Mouse (Mus musculus) hindbrain, embryonic 12.5 days (tissue): ENCODE measurements around the gene Gm27179. TPM values are rescaled to one million over a fixed set of nuclear protein-coding genes. Genes with fewer than 3 reads are reported as not detected.
A peak's percentile ranks its signal among the peaks of the same experiment; 100 is the strongest.
"Not testable (repeated sequence)": the region's sequence is repeated elsewhere in the genome, so short reads cannot be mapped to it uniquely, and the experiment has no call there.

Experiments
- ATAC-seq: fragments of 200-750 bp; cut with Nextera tagmentation; 2 replicates; pipeline ENCODE4 v1.8.0; 2017; ENCODE audit warnings: moderate TSS enrichment; ENCODE audit not compliant: low FRiP score
- H3K27ac ChIP-seq: fragments of 300-500 bp; sonication (generic); 2 replicates; pipeline ENCODE4 v1.5.1; 2016; ENCODE audit warnings: mild to moderate bottlenecking
- H3K27me3 ChIP-seq: fragments of 300-500 bp; sonication (generic); 2 replicates; pipeline ENCODE4 v1.6.1; 2016; ENCODE audit warnings: mild to moderate bottlenecking
- H3K36me3 ChIP-seq: fragments of 300-500 bp; sonication (generic); 2 replicates; pipeline ENCODE4 v1.6.1; 2016; ENCODE audit warnings: mild to moderate bottlenecking
- H3K4me1 ChIP-seq: fragments of 300-500 bp; sonication (generic); 2 replicates; pipeline ENCODE4 v1.6.1; 2016
- H3K4me2 ChIP-seq: fragments of 300-500 bp; sonication (generic); replicated peaks from 2 replicates; pipeline ENCODE4 v1.6.1; 2016; ENCODE audit warnings: mild to moderate bottlenecking
- H3K4me3 ChIP-seq: fragments of 300-500 bp; sonication (generic); 2 replicates; pipeline ENCODE4 v1.5.1; 2016; ENCODE audit warnings: mild to moderate bottlenecking
- H3K9ac ChIP-seq: fragments of 300-500 bp; sonication (generic); 2 replicates; pipeline ENCODE4 v1.6.1; 2016; ENCODE audit warnings: mild to moderate bottlenecking, moderate library complexity
- H3K9me3 ChIP-seq: fragments of 300-500 bp; sonication (generic); replicated peaks from 2 replicates; pipeline ENCODE4 v1.6.1; 2016; ENCODE audit warnings: mild to moderate bottlenecking
- WGBS: fragments of 180-500 bp; shearing (Covaris S2); methylation state at CpG from one replicate; pipeline ENCODE4 v1.1.7; 2016; 5-methylcytosine and 5-hydroxymethylcytosine counted together
- polyA plus RNA-seq: library from polyadenylated mRNA; unstranded; fragments of >200 nt; fragmentation: Nextera tagmentation; extraction: Ambion mirVana; gene quantifications from 2 replicates; pipeline ENCODE4 v1.2.1, GENCODE M21; 2016

Gene Gm27179
- polyA plus RNA-seq, 1 experiment from 2014 or later: not detected

DNA sequence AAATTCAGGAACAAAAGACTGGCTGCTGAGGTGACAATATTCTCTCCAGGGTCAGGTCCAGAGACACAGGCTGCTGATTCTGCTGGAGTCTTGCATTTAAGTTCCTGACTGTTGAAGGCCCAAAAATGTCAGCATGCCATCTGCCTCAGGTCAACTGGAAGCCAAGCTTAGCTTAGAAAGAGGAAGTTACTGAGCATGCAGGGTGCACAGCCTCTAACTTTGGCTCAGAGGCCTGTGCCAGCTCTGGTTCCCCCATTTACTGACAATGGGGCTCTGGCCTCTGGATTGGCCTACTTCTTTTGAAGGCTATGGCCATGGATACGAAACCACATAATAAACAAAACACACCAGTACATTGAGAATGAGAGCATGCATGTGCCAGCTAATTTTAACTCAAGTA lies 5.3 kb downstream of the Gm27179 start:
- not testable (repeated sequence) for ATAC-seq, H3K9me3 ChIP-seq, H3K9ac ChIP-seq, H3K4me3 ChIP-seq, H3K4me2 ChIP-seq, H3K36me3 ChIP-seq, H3K27me3 ChIP-seq, H3K4me1 ChIP-seq, H3K27ac ChIP-seq
- WGBS: no CpG with 5 or more reads among the region's 1 CpGs

DNA sequence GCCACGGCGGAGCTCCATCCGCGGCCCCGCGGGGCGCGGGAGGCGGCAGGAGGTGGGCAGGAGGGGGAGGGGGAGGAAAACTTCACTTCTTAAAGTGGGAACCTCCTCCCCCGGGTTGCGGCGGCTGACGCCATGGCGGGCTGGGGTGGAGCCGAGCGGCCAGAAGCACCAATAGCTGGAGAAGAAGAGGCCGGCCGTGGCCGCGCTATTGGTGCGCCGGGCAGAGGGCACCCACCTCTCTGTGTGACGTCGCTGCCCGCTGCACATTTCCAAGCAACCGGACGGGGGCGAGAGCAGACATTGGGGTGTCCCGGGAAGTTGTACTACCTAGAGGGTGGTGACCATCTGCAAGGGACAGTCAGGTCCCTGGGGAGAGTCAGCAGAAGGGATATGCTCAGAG lies 9.2 kb downstream of the Gm27179 start, which contains the start of gene Gm16867:
Gene Gm16867, minus strand, starts transcription at position 189 of the 400 bp plus-strand sequence.
- H3K4me1 ChIP-seq, H3K4me2 ChIP-seq, H3K9me3 ChIP-seq, H3K4me3 ChIP-seq, H3K27me3 ChIP-seq, H3K27ac ChIP-seq, H3K36me3 ChIP-seq, H3K9ac ChIP-seq: not testable (repeated sequence)
- peak; percentile 99 for ATAC-seq
- no CpG with 5 or more reads among the region's 29 CpGs for WGBS

DNA sequence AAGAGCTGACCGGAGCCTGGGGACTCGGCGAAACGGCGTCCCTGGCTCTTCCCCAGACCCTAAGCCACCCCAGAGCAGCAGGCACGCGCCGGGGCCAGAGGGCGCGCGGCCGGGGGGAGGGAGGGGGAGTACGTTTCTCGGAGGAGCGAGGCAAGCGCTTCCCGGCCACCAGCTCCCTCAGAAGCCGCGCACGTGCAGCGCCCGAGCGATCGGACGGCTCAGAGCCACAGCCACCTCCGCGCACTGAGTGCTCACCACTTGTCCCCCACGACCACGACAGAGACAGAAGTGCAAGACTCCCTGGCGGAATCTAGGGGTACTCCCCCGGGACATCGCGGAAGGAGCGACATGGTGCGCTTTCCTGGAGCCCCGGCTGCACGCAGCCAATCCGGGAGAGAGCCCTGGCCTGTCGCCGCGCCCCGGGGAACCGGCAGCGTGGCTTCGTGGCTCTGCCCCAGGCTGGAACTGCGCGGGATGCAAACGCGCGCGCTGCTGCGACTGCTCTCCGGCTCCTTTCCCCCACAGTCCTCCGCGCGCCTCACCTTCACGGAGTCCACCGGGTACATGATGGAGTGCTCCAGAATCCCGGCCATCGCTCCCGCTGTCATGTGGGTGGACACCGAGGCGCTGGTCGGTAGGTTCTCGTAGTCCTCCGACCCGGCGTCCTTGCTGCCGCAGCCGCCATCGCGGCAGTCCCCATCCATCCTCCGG lies 9.8 kb downstream of the Gm27179 start:
- not testable (repeated sequence) for H3K9me3 ChIP-seq, H3K9ac ChIP-seq, H3K36me3 ChIP-seq, H3K27me3 ChIP-seq, H3K4me1 ChIP-seq, H3K4me3 ChIP-seq, H3K27ac ChIP-seq, H3K4me2 ChIP-seq
- peak; percentile 79 for ATAC-seq
- no CpG with 5 or more reads among the region's 73 CpGs for WGBS

DNA sequence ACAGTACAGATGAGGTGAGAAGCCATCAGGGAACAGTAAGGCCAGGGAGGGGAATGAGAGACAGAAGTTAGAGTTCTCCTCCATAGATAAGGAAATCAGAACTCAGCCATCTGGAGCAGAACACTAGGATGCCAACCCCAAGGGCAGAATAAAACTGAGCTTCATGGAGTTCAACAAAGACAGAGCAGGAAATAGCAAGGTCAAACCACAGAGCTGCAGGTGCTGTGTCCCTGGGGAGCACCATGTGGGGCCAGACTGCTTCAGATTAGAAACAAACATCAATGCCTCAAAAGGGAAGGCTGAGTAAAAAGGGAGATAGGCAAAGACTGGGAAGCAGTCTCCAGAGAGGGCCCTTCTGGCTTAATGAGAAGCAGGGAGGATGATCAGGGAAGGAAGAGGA lies 16.1 kb downstream of the Gm27179 start:
- not testable (repeated sequence) for H3K36me3 ChIP-seq, H3K9me3 ChIP-seq, H3K4me1 ChIP-seq, H3K27me3 ChIP-seq, H3K4me3 ChIP-seq, ATAC-seq, H3K9ac ChIP-seq, H3K27ac ChIP-seq, H3K4me2 ChIP-seq

DNA sequence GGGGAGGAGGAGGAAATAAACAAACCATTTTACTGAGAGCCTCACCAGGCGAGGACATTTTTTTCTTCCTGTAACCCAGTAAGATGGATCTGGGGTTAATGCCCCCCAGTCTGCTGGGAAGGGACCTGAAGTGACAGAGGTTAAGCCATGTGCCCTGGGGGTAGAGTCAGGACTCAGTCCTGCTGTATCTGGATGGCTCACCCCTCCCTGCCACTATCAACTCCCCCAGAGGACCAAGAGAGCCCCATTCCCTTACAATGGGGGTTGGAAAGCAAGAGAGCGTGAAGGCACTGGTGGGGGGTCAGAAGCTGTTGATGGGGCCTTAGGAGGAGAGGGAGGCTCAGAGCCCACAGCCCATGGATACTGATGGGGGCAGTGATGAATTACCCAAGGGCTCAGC lies 17.4 kb downstream of the Gm27179 start:
- H3K27ac ChIP-seq, H3K4me3 ChIP-seq, H3K4me1 ChIP-seq, H3K36me3 ChIP-seq, H3K27me3 ChIP-seq, H3K4me2 ChIP-seq, H3K9ac ChIP-seq, ATAC-seq, H3K9me3 ChIP-seq: not testable (repeated sequence)
- WGBS: no CpG with 5 or more reads among the region's 2 CpGs

DNA sequence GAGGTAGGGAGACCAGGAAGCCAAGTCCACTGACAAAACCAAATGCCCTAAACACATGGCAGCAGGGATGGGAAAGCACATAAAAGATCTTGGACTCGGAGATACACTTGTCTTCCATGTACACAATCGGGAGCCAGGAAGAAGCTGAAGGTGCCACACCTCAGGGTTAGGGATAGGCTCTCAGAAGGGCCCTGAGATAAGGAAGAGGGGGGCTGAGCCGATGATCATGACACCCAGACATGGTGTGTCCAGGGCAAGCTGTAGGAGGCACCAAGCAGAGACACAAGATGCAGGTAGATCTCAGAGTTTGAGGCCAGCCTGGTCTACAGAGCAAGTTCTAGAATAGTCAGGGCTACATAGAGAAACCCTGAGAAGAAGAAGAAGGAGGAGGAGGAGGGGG lies 17.8 kb downstream of the Gm27179 start:
- H3K27me3 ChIP-seq, ATAC-seq, H3K9me3 ChIP-seq, H3K36me3 ChIP-seq, H3K4me3 ChIP-seq, H3K4me2 ChIP-seq, H3K4me1 ChIP-seq, H3K9ac ChIP-seq, H3K27ac ChIP-seq: not testable (repeated sequence)
- no CpG with 5 or more reads among the region's 3 CpGs for WGBS

DNA sequence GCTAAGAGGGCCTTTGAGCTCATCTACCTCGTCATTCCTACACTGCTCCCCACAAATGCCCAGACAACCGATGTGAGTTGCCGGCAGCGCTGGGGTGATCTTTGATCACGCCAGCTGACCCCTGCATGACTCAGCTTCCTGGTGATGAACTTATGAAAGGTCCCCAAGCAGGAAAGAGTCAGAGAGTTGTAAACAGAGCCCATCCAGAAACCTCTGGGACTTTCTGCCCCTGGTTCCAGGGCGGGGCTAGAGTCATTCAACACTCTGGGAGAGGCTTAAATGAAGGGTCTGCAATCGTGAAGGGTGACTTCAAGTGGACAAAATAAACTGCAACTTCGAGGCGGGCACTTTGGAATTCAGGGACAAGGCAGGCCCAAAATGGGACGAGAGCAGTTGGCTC lies 24.3 kb downstream of the Gm27179 start:
- not testable (repeated sequence) for H3K4me1 ChIP-seq, H3K9ac ChIP-seq, H3K9me3 ChIP-seq, H3K27me3 ChIP-seq, H3K27ac ChIP-seq, H3K4me3 ChIP-seq, ATAC-seq, H3K36me3 ChIP-seq, H3K4me2 ChIP-seq
- WGBS: no CpG with 5 or more reads among the region's 10 CpGs

DNA sequence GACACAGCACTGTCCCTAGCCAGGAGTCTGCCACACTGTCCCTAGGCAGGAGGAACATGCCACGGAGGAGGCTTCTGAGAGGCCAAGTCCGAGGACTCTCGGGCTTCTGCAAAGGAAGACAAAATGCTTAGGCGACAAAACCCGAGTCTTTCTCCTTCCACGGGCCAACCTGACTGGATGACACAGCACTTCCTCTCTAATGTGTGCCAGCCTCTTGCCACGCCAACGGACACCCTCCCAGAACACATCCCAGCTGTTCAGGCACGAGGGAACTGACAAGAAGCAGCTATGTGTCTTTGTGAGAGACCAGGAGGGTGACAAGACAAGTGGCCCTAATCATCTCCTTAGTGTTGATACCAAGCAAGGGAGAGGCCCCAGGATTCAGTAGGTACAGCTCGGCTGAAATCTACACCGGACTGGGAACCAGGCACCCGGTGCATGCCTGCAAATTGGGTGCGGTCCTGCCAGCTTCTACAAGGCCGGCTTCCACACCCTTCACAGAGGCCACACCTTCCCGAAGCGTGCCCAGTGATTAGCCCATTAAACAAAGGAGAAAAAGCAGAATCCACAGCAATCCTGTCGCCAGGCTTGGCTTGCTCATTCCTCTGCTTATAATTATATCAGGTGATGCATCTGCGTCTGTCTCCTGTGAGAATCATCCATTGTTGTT lies 26.7 kb downstream of the Gm27179 start:
- not testable (repeated sequence) for H3K27me3 ChIP-seq, H3K27ac ChIP-seq, H3K4me3 ChIP-seq, H3K4me2 ChIP-seq, ATAC-seq, H3K9ac ChIP-seq, H3K4me1 ChIP-seq, H3K36me3 ChIP-seq, H3K9me3 ChIP-seq
- WGBS: no CpG with 5 or more reads among the region's 18 CpGs

DNA sequence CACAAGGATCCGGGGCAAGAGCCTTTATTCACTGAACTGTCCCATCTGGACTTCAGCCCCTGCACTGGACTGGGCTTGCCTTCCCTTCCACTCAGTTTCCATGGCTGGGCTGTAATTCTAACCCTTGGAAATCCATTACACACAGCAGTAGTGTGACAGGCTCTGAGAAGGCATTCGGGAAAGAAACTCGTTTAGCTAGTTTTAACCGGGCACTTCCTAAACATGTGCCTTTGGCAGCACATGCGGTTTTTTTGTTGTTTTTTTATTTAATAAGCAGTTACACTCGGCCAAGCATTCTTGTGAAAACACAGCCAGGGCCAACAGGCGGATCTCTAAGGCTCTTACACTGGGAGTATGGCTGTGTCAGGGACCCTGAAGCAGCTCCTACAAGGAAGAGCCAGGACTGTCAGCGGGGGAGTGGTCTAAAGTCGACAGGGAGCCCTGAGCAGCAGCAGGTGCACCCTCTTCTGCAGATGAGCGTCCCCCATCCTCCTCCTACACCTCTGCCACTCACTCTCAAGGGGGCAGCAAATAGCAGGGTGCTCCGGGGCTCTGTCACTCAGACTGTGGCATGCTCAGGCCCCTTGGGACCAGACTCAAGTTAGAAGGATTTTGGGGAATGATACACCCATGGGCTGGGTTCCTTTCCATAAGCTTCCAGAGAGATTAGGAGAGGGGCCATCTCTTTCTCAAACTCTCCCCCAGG lies 38.3 kb downstream of the Gm27179 start:
- not testable (repeated sequence) for H3K9ac ChIP-seq, H3K4me2 ChIP-seq, H3K27ac ChIP-seq, H3K27me3 ChIP-seq, ATAC-seq, H3K4me1 ChIP-seq, H3K9me3 ChIP-seq, H3K4me3 ChIP-seq, H3K36me3 ChIP-seq
- no CpG with 5 or more reads among the region's 11 CpGs for WGBS

DNA sequence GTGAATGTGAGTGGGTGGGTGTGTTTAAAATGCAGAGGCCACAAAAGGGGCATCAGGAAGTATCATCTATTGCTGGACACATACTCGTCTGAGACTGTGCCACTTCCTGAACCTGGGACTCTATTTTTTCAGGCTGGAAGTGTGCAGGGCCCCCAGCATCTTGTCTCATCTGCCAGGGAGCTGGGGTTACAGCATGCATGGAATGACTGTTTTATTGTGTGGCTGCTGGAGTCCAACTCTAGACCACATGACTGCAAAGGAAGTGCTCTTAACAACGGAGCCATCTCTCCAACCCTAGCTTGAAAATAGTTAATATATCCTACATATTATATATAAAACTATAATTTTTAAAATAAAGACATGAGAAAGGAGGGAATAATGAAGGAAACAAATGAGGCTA lies 39.0 kb downstream of the Gm27179 start:
- H3K9me3 ChIP-seq, H3K9ac ChIP-seq, H3K4me2 ChIP-seq, H3K36me3 ChIP-seq, H3K4me3 ChIP-seq, H3K27me3 ChIP-seq, H3K27ac ChIP-seq, H3K4me1 ChIP-seq, ATAC-seq: not testable (repeated sequence)
- WGBS: no CpG with 5 or more reads among the region's 2 CpGs

DNA sequence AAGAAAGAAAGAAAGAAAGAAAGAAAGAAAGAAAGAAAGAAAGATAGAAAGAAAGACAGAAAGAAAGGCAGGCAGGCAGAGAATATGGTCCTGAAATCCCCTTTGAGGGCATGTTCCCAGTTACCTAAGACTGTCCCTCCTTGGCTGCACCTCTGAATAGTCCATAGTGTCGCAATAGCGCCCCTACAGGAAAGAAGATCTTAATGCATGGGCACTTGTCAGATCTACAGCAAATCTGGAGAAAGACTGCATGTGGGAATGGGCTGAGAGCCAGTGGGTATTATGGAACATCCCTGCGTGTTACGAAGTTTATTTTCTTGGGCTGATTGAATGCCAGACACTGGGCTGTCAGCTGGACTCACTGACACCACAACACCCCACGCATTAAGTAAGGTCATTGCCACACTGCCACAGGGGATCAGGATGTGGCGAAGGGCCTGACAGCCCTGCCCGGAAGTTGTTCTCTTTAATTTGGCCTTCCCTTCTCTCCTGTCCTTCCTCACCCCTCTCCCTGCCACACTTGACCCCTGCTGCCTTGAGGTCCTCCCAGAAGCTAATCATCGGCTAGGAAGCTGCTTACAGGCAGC lies 42.1 kb downstream of the Gm27179 start:
- not testable (repeated sequence) for H3K4me3 ChIP-seq, H3K27me3 ChIP-seq, H3K4me2 ChIP-seq, H3K27ac ChIP-seq, H3K9me3 ChIP-seq, ATAC-seq, H3K4me1 ChIP-seq, H3K9ac ChIP-seq, H3K36me3 ChIP-seq
- WGBS: no CpG with 5 or more reads among the region's 8 CpGs

DNA sequence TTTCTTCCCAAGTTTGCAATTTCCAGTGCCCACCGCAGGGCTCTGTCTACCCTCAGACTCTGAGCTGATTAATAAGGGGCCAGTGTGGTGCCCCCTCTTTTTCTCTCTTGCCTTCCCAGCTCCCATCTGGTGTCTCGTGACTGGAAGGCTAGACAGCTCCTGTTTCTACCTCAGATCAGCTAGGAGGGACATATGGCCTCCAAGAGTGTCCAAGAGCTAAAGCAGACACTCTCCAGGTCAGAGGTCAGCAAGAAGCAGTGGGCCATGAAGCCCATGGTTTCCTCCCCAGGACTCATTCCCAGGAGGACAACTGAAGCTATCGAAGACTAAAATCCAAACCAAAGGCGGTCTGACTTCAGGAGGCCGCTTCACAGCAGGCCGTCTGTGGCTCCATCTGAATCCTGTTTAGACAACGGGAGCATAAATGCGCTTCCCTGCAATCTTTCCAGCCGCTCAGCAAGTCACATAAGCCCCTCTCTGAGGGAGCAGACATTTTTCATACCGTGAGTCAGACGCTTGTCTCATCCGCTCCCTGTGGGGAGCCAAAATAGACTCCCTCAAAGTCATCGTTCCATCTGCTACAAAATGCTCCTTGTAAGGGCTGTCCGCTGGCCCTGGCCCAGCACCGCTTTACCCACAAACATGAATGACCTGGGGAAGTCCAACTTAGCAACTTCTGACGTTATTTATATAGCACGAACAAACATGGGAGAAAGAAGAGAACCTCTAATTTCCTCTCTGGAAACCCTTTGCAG lies 44.6 kb downstream of the Gm27179 start:
- not testable (repeated sequence) for H3K27ac ChIP-seq, H3K9me3 ChIP-seq, H3K4me3 ChIP-seq, H3K9ac ChIP-seq, H3K4me1 ChIP-seq, H3K36me3 ChIP-seq, H3K27me3 ChIP-seq, H3K4me2 ChIP-seq, ATAC-seq
- WGBS: no CpG with 5 or more reads among the region's 17 CpGs
